Mouse (Mus musculus): ENCODE measurements at regions not wholly inside any gene's neighbourhood (a gene's known extent, or its start where the extent isn't known, plus 50 kb on each side); places are given as distances from the start of the nearest gene placed in this dataset.

- in situ Hi-C loops (cut with MseI, MboI): loop anchor here in 1 of 2 experiments (25.0 kb wide), 1 partner anchor 352 kb away; no protein-coding TSS in a partner anchor
Observed at GRCm38 (mm10) chr10:71485063-71485762, 137.7 kb downstream of the Ipmk start.

DNA sequence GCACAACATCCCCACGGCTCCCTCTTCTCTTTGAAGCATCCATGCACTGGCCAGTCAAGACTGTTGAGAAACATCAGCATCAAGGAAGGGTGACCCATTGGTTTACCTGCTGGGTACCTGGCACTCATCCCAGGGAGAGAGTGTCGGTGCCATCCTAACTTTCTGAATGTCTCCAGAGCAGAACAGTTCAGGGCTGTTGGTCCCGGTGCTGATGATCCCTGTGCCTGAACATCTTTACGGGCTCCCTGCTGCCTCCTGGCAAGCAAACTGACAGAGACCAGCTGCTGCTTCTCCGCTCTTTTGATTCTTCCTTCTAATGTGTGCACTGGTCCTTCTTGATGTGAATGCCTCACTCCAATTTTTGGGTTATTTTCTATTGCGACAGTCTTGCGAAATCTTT, 142.2 kb downstream of the Ipmk start:
- in situ Hi-C loops (cut with MseI, MboI): loop anchor here in 1 of 2 experiments (25.0 kb wide), 1 partner anchor 348 kb away; no protein-coding TSS in a partner anchor

DNA sequence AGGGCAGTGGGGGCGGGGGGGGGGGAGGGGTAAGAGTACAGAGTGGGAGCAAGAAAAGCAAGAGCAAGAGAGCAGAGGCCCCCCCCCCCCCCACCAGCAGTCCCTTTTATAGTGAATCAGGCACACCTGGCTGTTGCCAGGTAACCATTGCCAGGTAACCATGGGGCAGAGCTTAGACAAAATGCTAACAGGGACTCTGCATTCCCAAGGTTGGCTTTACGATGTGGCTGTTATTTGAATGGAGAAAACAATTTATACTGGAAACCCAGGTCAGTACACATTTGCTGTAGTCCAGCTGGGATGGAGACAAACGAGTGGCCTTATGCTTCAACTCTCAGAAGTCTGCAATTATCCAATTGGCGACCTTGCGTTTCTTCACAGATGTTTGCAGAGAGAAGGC, 154.5 kb downstream of the Ipmk start:
- in situ Hi-C loops (cut with MseI, MboI): no loop called here

- in situ Hi-C loops (cut with MseI, MboI): no loop called here
Observed at GRCm38 (mm10) chr10:71504219-71504618, 156.7 kb downstream of the Ipmk start.

GRCm38 (mm10) chr10:71525290-71525689, 177.7 kb downstream of the Ipmk start:
- in situ Hi-C loops (cut with MseI, MboI): no loop called here

DNA sequence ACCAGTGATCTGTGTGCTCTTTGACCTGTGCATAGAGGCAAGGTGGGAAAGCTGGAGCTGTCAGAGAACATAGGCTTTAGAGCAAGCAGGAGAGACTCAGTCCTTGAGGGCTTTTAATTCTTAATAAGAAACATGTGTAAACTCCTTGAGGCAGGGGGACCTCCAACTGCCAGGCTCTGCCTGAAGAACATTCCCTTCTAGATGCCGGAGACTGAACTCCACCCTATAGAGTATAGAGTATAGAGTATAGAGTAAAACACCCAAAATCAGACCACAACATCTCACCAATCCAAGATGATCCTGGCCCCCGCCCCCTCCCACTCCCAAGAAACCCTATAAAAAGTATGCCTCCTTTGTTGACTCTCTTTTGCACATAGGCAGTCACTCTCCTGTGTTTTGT, 186.2 kb downstream of the Ipmk start:
- in situ Hi-C loops (cut with MseI, MboI): no loop called here

DNA sequence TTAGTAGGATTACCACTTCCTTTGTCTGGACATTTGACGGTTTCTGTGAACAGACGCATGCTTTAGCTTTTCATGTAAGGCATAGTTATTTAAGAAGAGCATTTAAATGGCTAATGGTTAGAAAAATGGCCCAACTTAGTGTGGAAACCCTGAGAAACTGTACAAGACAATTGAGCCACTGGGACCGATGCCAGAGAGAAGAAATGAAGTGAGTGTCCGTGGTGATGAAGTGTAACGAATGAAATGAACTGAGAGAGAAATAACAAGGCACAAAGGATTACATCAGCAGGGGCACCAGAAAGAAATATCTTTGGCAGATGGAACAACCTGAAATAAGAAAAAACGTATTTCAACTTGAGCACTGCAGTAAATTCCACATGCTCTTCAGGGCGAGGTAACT, 197.9 kb downstream of the Ipmk start:
- in situ Hi-C loops (cut with MseI, MboI): no loop called here

DNA sequence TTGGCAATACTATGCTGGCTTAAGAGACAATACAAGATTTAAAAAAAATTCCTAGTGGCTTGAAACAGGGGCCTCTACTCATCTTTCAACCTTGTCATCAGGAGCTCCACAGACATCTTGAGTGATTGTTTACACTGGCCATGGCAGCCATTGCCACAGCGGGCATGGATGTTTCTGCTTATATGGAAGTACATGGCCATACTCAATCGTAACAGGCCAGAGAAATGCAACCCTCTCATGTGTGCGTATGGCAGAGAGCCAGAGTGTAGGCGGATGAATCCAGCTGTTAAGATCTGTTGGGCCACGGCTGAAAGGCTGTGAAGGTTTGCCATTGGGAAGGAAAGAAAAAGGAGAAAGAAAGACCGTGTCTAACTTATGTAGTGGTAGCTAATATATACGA, 198.9 kb downstream of the Ipmk start:
- in situ Hi-C loops (cut with MseI, MboI): no loop called here

- in situ Hi-C loops (cut with MseI, MboI): no loop called here
Observed at GRCm38 (mm10) chr10:71583716-71584115, 236.2 kb downstream of the Ipmk start.

- in situ Hi-C loops (cut with MseI, MboI): no loop called here
Observed at GRCm38 (mm10) chr10:71598515-71598914, 251.0 kb downstream of the Ipmk start.

DNA sequence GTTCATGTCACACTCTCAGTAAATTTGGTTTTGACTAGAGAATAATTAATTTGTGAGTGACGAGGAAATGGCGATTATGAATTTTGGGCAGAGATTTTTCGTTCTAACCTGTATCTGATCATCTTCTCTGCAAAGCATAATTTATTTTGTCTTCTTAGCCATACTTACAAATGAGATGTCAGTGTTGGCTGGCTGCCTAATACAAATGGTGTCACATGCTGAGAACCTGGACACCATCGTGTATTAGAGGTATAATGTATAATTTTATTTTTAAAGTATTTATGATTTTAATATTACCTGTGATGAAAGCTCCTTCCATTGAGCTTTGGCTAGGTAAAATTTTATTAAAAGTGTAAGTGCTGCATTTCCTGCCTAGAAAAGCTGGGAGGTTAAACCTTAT, 266.2 kb downstream of the Ipmk start:
- in situ Hi-C loops (cut with MseI, MboI): no loop called here

DNA sequence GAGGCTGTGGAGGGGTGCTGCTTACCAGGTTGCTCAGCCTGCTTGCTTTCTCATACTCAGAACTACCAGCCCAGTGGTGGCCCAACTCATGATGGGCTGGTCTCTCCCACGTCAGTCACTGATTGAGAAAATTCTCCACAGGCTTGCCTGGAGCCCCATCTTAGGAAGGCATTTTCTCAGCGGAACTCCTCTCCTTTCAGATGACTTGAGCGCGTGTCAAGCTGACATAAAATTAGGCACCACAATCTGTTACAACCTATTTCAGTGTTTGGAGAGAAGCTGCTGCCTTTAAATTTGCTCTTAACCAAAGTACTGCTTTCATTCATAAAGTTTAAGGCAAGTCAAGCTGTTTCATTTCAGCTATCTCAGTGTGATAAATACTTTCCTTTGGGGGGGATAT, 269.6 kb downstream of the Ipmk start:
- in situ Hi-C loops (cut with MseI, MboI): no loop called here

DNA sequence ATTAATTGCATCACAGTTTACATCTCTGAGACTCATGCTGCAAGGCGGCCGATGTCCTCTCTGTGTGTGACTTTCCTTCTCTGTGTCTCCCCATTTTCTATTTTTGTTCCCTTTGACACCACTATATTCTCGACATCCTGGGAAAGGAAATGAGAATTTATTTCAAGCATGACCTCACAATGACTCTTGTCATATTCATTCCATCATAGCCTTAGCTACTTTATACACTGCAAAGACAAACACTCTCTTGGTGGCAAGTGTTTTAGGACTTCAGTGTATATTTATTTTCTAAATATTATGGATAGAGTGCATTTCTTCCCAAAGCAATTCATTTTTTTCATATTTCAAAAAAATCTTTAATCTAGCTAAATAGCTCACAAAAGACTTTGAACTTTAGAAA, 298.5 kb downstream of the Ipmk start:
- in situ Hi-C loops (cut with MseI, MboI): no loop called here

DNA sequence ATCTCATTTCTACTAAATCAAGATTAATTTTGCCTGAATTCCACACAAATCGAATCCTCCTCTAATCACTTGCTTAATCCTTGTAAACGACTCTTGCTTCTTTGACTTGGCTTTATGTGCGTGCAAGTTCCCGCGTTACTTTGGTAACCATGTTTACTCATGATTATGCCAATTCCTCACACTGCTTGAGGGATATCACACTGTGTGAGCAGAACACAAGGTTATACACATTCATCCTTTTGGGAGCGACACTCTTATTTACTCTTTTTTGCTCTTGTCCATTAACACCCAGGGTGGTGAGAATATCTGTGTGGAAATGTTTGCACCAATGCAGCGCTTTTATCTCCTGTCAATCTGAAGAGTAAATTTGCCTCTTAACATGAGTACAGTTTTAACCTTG, 310.0 kb downstream of the Ipmk start:
- in situ Hi-C loops (cut with MseI, MboI): no loop called here

- in situ Hi-C loops (cut with MseI, MboI): no loop called here
Observed at GRCm38 (mm10) chr10:71663545-71663944, 316.0 kb downstream of the Ipmk start.

GRCm38 (mm10) chr10:71667160-71667571, 319.6 kb downstream of the Ipmk start:
- in situ Hi-C loops (cut with MseI, MboI): no loop called here

DNA sequence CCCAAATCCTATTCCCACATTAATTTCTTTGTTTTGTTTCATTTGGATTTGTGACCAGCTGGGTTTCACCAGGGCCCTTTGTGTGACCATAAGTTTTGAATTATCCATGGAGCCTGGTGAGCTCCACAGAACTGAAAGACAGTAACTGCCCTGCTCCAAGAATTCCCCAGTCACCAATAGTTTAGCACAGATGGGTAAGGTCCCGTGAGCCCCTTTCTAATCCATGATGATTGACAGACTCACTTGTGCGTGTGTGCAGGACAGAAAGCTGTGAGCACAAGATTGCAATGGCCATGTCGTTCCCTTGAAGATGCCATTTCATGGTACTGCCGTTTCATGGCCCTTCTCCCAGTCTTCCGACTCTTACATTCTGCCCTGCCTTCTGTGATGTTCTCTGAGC, 331.7 kb downstream of the Ipmk start:
- in situ Hi-C loops (cut with MseI, MboI): no loop called here

DNA sequence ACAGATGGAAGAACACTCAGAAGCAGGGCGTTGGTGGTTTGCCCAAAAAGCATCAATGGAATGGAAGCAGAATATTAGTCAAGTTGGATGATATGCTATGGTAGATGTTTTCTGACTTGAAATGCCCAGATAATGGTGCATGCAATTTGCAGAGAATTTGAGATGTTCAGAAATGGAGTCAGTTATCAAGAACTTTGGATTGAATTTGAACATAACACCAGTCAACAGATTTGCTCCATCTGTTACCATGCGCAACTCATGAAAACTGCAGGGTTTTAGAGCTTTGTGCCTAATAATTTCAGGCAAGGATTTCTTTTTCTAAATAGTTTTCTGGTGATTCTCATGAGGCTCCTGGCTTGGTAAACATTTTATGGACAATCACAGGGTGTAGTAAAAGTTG, 365.9 kb downstream of the Ipmk start:
- in situ Hi-C loops (cut with MseI, MboI): no loop called here

DNA sequence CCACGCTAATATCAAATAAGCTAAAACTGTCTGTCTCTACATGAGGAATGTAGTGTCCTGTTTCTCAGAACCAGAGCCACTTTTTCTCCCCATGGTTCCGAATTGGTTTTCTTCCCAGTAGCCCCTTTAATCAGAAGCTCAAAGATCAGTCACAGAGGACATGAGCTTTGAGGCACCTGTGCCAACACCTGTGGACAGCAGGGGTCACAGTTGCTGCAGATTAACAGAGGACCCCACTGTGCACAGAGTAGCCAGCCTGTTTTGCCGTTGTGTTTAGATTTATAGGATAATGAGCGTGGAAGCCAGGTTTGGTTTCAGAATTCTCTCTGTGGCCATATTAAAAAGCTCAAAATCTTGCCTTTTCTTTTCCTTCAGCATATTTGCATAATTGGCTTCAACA, 380.2 kb downstream of the Ipmk start:
- in situ Hi-C loops (cut with MseI, MboI): no loop called here

GRCm38 (mm10) chr10:71733821-71734220, 386.3 kb downstream of the Ipmk start:
- in situ Hi-C loops (cut with MseI, MboI): no loop called here

DNA sequence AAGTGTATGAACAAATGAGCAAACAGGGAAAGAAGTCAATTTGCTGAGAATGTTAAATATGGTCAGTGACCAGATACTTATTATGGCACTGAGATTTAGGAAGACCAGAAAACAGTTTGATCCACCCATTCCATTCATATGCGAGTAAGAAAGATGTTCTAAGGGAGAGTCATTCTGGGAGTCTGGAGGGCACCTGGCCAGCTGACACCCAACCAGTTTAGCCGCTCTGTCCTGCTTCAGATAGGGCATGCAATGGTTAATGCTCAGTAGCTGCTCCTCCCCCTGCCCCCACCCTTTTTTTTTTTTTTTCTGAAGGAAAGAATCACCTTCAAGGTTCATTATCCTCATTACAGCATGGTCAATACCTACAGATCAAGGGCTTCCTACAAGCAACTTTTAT, 386.9 kb downstream of the Ipmk start:
- in situ Hi-C loops (cut with MseI, MboI): no loop called here

GRCm38 (mm10) chr10:71738280-71738679, 390.7 kb downstream of the Ipmk start:
- in situ Hi-C loops (cut with MseI, MboI): no loop called here

DNA sequence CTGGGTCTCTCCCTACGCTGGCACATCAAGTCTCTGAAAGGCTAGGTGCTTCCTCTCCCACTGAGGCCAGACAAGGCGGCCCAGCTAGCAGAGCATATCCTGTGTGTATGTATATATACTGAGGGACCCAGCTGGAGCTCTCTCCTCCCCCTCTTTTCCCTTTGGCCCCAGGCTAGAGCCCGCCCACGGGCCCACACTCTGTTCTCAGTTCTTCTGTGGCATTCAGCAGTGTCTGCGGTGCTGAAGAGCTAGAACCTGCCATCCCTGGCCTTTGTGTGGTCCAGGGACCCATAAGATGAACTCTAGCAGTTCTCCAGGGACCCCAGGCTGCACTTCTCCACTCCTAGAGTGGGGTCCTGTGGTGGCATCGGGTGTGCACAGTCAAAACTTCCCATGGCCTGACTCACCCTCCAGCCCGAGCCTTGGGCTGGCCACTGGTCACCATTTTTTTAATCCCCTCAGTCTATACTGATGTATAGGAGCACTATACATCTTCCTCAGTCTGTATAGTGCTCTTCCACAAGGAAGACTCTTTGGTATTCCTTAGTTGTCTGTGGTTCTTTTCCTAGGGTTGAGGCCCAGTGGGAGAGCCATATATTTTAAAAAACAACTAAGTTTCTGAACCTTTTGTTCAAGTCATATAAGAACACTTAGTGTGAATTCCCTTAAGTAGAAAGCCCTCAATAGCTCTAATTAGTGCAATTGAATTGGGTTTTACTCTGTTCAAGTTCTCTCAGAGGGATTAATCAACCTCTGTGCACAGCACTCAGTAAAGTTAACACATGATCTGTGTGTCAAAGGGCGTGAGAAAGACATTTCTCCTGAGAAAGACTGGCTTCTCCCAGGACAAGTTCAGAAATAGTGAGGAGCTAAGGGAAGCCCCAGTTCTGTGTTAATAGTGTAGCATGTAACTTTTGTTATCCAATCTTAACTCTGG, 401.3 kb downstream of the Ipmk start:
- in situ Hi-C loops (cut with MseI, MboI): no loop called here
